Mouse (Mus musculus) cerebellum, postnatal 10 days (tissue): ENCODE measurements around the gene Smad6.

Experiments
- DNase-seq, 2 experiments: peaks; one replicate each; pipeline ENCODE4 v3.0.0; 2021; ENCODE audit warnings: mixed read lengths in 2 of 2

The Smad6 gene

DNA sequence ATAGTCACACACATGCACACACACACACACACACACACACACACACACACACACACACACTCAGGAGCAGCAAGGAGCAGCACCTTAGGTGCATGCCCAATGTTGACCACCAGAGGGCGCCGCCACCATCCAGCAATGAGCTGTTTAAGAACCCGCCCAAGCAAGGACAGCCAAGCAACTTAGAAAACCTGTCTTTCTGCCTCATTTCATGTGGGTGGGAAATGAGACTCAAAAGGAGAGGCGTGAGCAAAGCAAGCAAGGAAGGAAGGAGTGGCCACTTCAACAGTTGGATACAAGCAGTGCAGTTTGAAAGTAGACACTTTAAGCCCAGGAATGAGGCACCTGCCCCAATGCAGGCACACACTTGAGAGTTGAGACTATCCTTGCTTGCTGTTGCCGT, 112.2 kb downstream of the Smad6 start:
- DNase-seq = peak; percentile 85 to 88

DNA sequence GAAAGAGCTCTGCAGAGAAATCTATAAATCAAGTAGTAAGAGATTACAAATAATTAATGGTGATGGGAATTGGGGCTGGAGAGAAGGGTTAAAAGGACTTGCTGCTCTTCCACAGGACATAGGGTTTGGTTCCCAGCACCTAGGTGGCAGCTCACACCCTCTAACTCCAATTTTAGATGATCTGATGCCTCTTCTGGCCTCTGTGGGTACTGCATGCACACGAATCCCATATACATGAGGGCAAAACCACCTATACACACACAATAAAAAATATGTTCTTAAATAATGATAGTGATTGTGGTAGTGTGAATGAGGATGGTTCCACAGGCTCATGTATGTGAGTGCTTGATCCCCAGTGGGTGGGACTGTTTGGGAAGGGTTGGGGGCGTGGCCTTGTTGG, 117.3 kb downstream of the Smad6 start:
- DNase-seq = no peak
